Mouse (Mus musculus) cerebellum, adult 9-11 months (tissue): Measurements from ENCODE around the gene Slc13a1.
"Not testable (repeated sequence)": the region's sequence is repeated elsewhere in the genome, so short reads cannot be mapped to it uniquely, and the experiment has no call there.

Experiments
- DNase-seq: peaks from one replicate; pipeline ENCODE4 v3.0.0; 2022

Gene Slc13a1

GRCm38 (mm10) chr6:24167734-24168327, at the start of gene Slc13a1:
TSS of gene Slc13a1 (minus strand) at chr6:24168092.
- DNase-seq: no peak

DNA sequence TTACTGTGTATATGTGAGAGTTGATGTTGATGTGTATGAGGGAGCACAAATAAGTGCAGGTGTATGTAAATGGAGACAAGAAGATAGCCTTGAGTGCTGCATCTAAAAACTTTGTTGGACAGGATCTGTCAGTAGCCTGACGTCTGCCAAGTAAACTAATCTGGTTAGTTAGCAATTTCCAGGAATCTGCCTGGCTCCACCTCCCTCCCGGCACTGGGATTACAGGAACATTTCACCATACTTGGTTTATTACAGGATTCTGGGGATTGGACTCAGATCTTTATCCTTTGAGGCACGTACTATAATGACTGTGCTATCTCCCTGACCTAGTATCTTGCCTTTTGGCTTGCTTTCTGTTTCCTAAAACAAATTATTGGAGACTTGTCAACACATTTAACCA, 40.0 kb upstream of the Slc13a1 start:
- no peak for DNase-seq

- peak; percentile 30 for DNase-seq
Observed at GRCm38 (mm10) chr6:24202226-24202625, 34.3 kb upstream of the Slc13a1 start.

DNA sequence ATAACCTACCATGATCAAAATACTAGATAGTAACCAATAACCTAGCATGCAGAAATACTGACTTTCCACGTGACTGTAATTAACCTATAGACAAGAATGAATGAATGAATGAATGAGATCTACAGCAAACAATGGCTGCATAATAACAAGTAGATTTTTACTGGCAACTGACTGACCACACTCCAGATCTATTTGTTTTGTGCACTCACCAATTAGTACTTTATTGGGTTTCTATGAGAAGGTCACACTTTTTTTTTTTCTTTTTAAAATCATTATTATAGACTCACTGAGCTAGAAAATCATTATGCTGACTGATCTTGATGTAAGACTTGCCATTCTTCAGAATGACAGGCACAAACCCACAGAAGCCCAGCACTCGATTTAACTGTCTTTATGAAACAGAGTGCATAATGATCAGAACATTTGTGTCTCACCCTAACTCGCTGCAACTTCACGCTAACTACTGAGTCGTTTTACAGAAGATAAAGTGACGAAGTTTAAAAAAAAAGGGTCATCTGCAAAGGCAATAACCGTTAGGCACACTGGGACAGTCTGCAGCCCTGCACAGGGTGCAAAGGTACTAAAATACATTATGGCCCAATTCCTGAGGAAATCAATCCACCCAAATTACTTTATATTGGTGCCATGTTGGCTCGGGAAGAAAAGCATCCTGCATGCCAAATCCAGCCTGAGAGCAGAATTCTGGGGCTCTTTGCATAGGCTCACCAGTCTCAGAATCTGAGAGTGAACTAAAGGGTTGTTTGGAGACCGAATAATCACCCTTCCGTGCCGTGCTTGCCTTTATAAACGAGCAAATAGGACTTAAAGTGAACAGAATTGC, 33.0 kb upstream of the Slc13a1 start:
- peak; percentile 44 for DNase-seq

DNA sequence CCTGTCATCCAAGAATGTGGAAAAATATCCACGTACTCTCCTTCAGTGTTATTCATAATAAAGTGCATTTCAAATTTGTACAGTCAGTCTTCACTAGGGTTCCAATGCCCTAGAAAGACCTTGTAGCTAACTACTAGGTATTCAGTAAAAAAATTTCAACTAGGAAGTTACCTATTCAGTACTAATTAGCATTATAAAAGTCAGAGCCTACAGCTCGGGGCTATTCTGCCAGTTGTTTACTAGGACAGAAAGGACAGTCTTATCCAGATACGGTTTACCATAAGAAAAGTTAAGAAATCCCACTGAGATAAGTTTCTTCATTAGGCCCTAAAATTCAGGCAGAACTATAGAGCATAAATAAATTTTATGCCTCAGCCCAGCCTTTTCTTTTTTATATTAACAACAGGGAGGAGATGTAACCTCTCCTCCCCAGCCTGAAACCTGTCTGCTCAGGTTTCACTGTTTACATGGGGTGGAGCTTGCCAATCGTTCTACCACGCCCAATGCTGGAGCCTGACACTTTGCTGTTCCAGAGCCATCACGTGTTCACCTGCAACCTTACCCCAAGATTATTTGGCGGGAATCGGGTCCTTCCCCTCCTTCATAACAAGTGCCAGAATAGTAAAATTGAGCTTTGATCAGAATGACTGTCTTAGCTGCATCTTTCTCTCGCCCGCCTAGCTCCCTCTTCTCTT, 29.8 kb upstream of the Slc13a1 start:
- DNase-seq: not testable (repeated sequence)

DNA sequence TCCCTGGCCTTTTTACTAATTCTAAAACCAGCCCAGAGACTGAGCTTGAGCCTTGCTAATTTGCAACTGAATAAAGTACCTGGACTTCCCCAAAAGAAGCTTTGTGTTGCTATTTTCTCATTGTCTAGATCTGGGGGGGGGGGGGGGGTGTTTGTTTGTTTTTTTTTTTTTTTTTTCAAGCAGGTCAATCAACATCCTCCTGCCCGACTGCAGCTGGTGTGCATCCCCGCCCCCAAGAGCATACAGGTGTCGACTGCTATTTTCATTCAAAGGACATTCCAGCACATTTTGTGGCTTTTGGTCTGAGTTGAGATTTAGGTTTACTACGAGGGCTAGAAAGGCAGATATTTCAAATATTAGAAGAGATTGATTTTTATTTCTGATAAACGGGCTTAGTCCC, 28.5 kb upstream of the Slc13a1 start:
- not testable (repeated sequence) for DNase-seq

- DNase-seq: no peak
Observed at GRCm38 (mm10) chr6:24183439-24183838, 15.5 kb upstream of the Slc13a1 start.

DNA sequence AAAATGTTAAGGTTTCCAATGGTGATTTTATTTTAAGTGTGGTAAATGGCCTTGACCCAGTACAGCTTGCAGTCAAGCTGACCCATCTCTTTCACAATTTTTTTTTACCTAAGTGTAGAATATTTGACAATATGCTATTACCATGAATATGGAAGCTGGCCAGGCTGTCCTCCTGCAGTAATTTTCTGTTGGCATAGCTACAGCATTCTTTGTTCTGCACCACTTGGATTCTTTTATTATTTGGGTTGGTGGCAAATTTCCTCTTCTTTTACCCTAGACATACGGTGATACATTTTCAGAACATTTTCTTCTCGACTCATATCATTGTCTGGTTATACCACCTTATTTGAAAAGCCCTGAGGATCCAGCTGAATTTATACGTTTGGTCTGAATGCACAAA, 7.5 kb upstream of the Slc13a1 start:
- peak; percentile 75 for DNase-seq

GRCm38 (mm10) chr6:24173951-24174350, 6.1 kb upstream of the Slc13a1 start:
- DNase-seq: no peak

DNA sequence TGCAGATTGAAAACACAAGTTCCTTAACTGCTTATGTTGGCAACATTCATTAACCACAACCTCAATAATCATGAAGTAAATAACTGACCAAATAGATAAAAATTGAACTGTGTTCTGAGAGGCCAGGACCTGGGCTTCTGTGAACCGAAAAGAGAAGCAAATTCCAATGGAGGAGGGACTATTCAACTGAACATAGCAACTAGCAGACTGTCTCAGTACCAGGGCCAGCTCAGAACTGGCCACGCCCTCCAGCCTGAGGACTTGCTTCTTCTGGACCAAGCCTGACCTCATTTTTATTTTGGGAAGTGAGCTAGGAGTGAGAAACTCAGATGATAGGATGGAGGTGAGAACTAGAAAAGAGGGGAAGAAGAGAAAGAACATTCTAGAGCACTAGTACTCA, 4.8 kb upstream of the Slc13a1 start:
- DNase-seq: peak; percentile 44

DNA sequence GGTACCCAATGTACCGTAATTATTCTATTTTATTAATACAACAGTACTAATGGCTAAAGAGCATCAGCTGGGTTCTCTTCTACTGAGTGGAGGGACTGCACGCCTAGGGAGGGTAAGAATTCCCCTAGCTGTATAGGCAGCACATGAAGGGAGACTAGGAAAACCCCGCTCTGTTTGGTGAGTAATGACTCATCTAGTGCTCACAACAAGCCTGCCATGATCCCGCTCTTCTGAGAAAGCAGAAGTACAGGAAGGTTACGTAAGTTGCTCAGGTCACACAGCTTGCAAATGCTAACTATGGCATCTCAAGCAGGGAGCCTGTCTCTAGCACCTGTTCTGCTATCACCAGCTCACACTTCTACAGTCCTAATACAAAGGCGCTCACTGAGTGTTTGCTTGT, 1.1 kb downstream of the Slc13a1 start:
- peak; percentile 73 for DNase-seq

DNA sequence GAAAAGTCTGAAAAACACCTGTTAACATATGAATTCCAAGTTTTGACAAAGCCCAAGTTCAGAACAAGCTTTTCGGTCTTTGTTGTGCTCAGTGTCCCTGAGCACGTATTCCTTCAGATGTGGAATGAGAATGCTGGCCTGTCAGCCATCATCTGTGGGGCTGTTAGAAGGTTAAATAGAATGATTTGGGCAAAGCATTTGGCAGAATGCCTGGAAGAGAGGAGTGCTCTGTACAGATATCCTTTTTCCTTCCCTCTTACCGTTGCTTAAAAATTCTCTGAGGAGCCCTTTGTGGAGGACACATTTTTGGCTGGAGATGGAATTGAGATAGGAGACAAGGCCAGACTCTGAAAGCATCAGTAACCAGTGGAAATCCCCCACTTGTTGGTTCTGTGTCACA, 2.6 kb downstream of the Slc13a1 start:
- peak; percentile 24 for DNase-seq

DNA sequence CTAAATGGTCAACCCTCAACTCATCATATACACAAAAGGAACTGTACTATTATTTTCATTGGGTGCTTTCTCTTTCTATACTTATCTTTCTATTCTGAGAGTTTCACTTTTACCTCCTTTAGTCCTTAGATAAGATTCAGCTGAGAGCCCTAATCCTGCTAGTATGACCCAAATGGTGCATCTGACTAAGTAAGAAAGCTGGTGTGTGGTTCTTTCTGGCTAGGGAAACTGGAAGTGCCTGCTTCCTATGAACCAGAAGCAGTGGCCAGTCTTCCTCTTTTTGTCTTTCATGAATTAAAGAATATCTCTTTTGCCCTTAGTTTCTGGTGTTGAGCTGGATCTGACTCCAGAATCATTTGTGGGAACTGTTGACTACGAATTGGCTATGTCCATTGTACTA, 8.1 kb downstream of the Slc13a1 start:
- DNase-seq: no peak

- DNase-seq: no peak
Observed at GRCm38 (mm10) chr6:24154901-24155300, 13.0 kb downstream of the Slc13a1 start.

- DNase-seq: no peak
Observed at GRCm38 (mm10) chr6:24132951-24133350, 34.9 kb downstream of the Slc13a1 start.

DNA sequence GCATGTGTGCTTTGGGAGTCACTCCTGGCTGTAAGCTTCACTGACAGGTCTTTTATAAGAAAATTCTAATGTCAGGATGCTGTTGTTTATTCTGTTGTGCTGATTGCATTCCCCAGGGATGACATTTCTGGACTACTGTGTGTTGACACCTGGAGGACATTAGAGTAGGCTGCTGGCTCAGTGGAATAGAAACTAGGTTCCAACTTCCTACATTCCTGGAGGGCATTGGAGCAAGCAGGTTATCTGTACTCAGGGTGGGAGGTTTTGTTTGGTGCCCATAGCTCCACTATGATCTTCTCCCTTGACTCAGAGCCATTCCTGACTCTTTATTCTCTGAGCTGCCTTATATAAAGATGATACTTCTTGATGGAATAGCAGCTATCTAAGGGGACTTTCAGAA, 45.3 kb downstream of the Slc13a1 start:
- DNase-seq: no peak

DNA sequence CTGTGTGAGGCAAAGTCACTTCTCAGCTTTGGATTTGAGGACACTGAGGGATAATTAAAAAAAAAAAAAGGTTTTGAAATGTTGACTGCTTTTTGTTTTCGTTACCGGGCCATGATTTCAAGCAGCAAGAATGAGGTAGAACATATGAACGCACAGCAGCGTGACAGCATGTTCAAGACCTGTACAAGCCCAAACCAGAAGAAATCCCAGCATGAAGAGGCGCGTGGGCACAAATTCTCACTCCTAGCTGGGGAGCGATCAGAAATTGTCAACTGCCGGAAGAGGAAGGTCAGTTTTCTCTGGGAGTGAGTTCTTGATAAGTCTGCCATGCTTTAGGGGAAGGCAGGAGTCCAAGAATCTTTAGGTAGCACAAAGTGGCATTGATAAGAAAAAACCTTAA, 56.3 kb downstream of the Slc13a1 start:
- DNase-seq: peak; percentile 71

DNA sequence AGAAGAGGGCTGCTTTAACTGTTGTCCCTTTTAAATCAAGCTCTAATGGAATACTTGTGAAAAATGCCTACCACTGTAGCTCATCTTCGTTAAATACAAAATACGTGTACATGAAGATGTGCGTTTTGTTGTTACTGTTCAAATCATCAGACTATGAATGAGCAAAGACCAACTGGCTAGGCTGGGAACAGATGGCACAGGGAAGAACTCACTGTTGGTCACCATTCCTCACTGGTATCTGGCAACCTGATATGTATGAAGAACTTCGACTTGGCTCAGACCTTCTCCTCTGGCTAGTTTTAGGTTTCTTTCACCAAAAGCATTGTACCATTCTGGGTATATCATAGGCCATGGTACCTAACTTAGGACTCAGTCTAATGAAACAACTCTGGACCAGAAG, 59.4 kb downstream of the Slc13a1 start:
- DNase-seq: peak; percentile 81

- peak; percentile 96 for DNase-seq
Observed at GRCm38 (mm10) chr6:24106157-24106556, 61.7 kb downstream of the Slc13a1 start.

DNA sequence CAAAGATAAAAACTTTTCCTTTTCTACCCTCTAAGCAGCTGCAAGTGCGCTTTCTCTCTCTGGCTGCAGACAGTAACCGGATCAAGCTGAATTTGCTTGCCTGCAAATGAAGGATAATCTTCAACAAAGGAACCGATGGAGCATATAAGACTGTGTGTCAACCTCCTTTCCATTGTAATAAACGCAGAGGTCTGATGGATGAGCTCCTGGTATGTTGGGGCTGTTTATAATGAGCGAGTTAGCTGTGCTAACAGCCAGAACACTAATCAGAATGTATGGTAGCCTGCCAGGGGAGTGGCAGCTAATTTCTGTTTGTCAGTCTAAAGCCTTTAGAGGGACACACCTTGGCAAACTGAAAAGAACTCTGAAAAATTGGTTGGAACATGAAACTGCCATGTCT, 62.2 kb downstream of the Slc13a1 start:
- peak; percentile 65 for DNase-seq

DNA sequence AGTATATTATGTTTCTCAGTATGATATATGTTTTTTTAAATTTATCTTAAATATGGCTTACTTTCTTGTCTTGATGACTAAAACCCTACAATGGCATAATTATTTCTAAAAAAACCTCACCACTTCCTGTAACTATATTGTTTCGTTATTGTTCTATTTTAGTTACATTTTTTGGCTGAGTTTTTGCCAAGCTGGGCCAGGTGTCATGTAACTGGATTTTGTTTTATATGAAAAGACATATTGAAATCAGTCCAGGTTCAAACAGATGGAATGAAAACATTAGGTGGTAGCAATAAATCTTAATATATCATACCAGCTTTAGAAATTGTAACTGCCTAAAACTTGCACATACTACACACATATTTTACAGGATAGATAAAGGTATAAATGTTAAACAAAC, 66.6 kb downstream of the Slc13a1 start:
- DNase-seq: peak; percentile 79

GRCm38 (mm10) chr6:24100705-24101104, 67.2 kb downstream of the Slc13a1 start:
- peak; percentile 78 for DNase-seq

DNA sequence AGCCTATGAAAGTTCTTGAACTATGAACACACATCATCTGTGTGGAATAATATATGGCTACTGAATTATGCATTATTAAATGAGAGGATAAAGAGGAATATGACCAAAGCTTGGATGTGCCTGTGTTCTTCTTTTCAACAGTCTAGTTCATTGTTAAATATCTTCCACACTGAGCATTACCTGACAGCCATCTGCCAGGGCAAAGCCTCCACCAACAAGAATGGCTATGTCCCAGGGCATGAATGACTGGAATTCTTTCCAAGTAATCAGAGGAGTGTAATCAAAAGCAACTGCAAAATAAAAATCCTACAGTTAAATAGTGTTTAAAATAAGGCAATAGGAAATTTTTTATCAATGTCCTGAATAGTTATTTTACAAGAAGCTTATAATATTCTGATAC, 70.5 kb downstream of the Slc13a1 start:
- DNase-seq: peak; percentile 78

GRCm38 (mm10) chr6:24076089-24076488, 91.8 kb downstream of the Slc13a1 start:
- no peak for DNase-seq
